Mouse (Mus musculus) T-helper 2 cell (primary cell): ENCODE data around the gene Ext2.

ENCODE experiments used
- in situ Hi-C: fragments of 300-600 bp; cut with MboI, MseI; formaldehyde crosslinking; loops from one replicate; pipeline ENCODE4 v1.15.1; 2025; ENCODE audit warnings: high pct_unique_total_duplicates

The Ext2 gene

GRCm38 (mm10) chr2:93683674-93684073 is 138.7 kb downstream of the Ext2 start:
- in situ Hi-C loops: no loop called here

- in situ Hi-C loops: no loop called here
These were observed 139.7 kb downstream of the Ext2 start for GRCm38 (mm10) chr2:93682601-93683202.

DNA sequence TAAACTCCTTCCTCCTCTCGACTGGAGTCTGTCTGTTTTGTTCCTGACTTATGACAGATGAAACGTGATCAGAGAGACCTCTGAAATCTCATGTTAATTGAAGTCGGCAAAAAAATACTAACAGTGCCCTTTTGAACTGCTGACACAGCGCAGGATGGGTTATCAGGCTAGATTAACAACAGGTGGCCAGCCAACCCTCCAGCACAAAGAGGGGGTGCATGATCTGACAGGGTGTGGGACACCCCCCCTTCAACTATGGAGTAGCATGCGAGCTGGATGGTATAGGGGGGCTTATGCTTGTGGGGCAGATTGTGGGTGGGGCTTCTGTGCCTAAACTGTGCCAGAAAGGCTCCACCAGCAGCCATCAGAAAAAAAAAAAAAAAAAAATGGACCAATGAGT is 141.0 kb downstream of the Ext2 start:
- in situ Hi-C loops: no loop called here

- in situ Hi-C loops: no loop called here
These were observed 145.1 kb downstream of the Ext2 start for GRCm38 (mm10) chr2:93677231-93677630.

- in situ Hi-C loops: no loop called here
These were observed 150.7 kb downstream of the Ext2 start for GRCm38 (mm10) chr2:93671573-93672184.

GRCm38 (mm10) chr2:93666146-93666858 is 156.1 kb downstream of the Ext2 start:
- in situ Hi-C loops: loop anchor here (10.0 kb wide), 1 partner anchor 262 kb away; no protein-coding TSS in a partner anchor

- in situ Hi-C loops: loop anchor here (10.0 kb wide), 1 partner anchor 261 kb away; no protein-coding TSS in a partner anchor
These were observed 156.9 kb downstream of the Ext2 start for GRCm38 (mm10) chr2:93665472-93665871.

DNA sequence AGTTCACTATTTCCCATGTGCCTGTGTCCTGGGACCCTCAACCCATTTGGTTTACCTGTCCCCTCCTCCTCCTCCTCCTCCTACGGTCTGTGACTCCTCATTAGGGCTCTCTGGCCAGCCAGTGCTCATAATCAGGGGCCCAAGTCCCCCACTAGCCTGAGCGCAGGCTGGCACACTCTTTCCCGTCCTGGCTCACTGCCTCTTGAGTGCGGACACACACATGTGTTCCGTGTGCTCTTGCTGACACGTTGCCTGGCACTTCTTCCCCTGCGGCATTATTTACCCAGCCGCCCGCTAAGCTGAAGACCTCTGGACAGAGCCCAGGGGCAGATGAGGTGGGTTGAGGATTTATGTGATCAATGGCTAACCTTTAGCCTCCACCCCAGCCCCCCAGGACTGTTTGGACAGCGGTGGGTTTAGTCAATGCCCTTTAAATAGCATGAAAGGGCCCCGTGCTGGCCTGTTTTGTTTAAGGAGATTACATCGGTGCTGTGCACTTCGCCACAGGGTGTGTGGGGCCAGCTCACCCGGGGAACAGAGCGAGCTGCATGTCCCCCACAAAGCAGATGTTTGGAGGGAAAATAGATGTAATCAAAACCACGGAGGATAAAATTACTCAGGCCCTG is 160.0 kb downstream of the Ext2 start:
- in situ Hi-C loops: loop anchor here (10.0 kb wide), 1 partner anchor 258 kb away; no protein-coding TSS in a partner anchor

- in situ Hi-C loops: loop anchor here (10.0 kb wide), 1 partner anchor 256 kb away; no protein-coding TSS in a partner anchor
These were observed 161.3 kb downstream of the Ext2 start for GRCm38 (mm10) chr2:93661096-93661495.

- in situ Hi-C loops: loop anchor here (10.0 kb wide), 2 partner anchors 255 to 275 kb away; no protein-coding TSS in a partner anchor
These were observed 162.6 kb downstream of the Ext2 start for GRCm38 (mm10) chr2:93659705-93660308.

GRCm38 (mm10) chr2:93659004-93659403 is 163.4 kb downstream of the Ext2 start:
- in situ Hi-C loops: loop anchor here (10.0 kb wide), 1 partner anchor 274 kb away; no protein-coding TSS in a partner anchor

GRCm38 (mm10) chr2:93654336-93655055 is 167.9 kb downstream of the Ext2 start:
- in situ Hi-C loops: loop anchor here (10.0 kb wide), 1 partner anchor 270 kb away; no protein-coding TSS in a partner anchor

DNA sequence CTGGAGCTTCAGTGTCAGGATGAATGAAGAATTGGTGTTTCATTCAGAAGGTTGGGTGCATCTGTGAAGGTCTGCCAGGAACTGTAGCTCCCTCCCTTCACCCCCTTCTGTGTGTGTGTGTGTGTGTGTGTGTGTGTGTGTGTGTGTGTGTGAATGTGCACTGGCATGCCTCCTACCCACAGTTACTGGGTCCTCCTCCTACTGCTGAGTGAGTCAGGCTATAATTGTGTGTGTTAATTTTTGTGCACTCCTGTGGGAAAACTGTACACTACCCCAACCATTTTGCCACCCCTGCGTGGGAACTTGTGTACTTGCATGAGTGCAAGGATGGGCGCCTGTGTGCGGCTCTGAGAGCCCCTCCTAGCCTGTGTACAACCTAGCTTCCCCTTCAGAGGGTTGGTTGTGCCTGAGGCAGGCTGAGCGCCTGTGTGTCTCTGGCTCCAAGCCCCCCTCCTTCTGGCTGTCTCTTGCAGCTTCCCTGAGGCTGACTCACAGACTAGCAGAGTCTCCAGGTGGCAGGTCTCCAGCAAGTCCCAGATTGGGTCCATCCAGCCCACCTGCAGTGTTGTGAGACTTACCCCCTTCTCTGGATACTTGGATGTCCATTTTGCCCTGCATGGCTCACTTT is 173.0 kb downstream of the Ext2 start:
- in situ Hi-C loops: no loop called here

DNA sequence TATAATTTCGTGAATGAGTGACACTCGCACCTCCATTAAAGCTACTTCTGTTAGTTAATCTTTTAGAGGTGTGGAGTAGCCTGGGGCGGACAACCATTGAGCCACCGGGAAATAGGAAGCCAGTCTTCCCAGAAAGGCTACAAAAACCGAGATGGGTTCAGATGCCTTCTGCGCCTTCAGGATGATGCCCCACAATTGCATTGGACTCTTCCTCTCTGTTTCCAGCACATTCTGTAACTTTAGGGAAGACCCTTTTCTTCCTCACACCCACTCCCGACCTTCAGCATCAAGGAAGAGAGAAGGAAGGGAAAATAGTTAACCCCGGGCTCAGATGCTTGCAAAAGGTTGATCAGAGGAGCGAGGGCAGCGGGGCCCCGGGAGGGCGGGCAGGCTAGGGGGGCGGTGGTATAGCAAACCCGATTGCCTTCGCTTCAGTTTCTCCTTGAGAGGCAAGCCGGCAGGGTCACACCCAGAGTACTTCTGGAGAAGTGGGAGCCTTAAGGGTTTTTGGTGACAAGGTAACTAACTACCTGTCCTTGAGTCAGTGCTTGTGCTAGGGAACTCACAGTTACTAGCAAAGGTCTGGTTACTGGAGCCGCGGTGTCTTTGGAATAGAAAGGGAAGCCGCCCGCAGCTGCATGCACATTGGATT is 174.3 kb downstream of the Ext2 start:
- in situ Hi-C loops: no loop called here

DNA sequence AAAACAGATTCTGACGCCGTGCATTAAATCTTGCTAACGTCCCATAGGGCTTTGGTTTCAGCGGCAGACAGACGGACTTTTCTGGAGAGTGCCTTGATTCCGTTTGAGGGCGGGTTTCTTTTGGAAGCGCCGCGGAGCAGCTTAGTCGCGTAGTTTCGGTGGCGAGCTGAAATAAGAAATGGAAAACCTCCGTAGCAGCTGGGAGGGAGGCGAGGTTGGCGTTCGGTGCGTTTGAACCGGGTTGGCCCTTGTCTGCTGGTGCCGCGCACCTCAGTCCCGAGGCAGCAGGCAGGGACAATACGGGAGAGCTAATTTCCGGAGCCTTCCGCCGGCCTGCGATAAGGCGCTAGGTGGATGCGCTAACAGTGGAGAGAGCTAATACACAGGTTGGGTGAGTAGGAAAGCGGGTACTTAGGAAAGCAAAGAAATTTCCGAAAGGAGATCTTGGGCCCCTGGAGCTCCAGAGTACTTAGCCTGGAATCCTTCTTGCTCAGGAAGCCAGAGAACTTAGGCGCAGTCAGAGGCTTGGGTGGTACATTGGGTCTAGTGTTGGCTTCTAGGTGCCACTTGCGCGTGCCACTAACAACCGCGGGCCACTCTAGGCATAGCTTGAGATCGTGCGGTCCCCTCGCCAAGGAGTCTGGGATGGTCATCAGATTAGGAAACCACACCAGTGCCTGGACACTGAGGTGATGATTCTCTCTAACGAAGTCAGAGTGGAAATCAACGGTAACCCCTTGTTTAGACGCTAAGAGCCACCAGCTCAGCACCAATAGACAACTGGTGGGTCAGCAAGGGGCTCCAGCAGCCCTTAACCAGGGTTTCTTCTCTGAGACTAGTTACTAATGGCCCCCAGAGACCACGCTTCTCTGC is 175.1 kb downstream of the Ext2 start:
- in situ Hi-C loops: no loop called here

GRCm38 (mm10) chr2:93645626-93646320 is 176.6 kb downstream of the Ext2 start:
- in situ Hi-C loops: no loop called here

GRCm38 (mm10) chr2:93645197-93645596 is 177.2 kb downstream of the Ext2 start:
- in situ Hi-C loops: no loop called here

- in situ Hi-C loops: loop anchor here (5.0 kb wide), 1 partner anchor 167 kb away; no protein-coding TSS in a partner anchor
These were observed 177.6 kb downstream of the Ext2 start for GRCm38 (mm10) chr2:93644731-93645130.
